Mouse (Mus musculus) midbrain, embryonic 11.5 days (tissue): ENCODE results near the gene Mfsd4b3. TPM values are rescaled to one million over a fixed set of nuclear protein-coding genes. Genes with fewer than 3 reads are reported as not detected.
"Not testable (repeated sequence)": the region's sequence is repeated elsewhere in the genome, so short reads cannot be mapped to it uniquely, and the experiment has no call there.

Source experiments
- ATAC-seq: fragments of 200-750 bp; cut with Nextera tagmentation; 2 replicates; pipeline ENCODE4 v1.8.0; 2017; ENCODE audit warnings: moderate TSS enrichment, moderate library complexity; ENCODE audit not compliant: low FRiP score
- DNase-seq: peaks from one replicate; pipeline ENCODE4 v3.0.0; 2015; ENCODE audit warnings: low spot score; ENCODE audit errors: missing footprints
- H3K27ac ChIP-seq: fragments of 300-500 bp; sonication (generic); 2 replicates; pipeline ENCODE4 v1.5.1; 2014; ENCODE audit warnings: low read depth, low read length
- H3K27me3 ChIP-seq: fragments of 300-500 bp; sonication (generic); 2 replicates; pipeline ENCODE4 v1.6.1; 2014; ENCODE audit warnings: mild to moderate bottlenecking, low read length, moderate library complexity, mixed read lengths; ENCODE audit not compliant: control insufficient read depth, insufficient read depth
- H3K36me3 ChIP-seq: fragments of 300-500 bp; sonication (generic); 2 replicates; pipeline ENCODE4 v1.6.1; 2014; ENCODE audit warnings: mild to moderate bottlenecking, low read length, moderate library complexity, mixed read lengths; ENCODE audit not compliant: control insufficient read depth, insufficient read depth
- H3K4me1 ChIP-seq: fragments of 300-500 bp; sonication (generic); 2 replicates; pipeline ENCODE4 v1.6.1; 2014; ENCODE audit warnings: low read length; ENCODE audit not compliant: control insufficient read depth, insufficient read depth
- H3K4me2 ChIP-seq: fragments of 300-500 bp; sonication (generic); 2 replicates; pipeline ENCODE4 v1.6.1; 2014; ENCODE audit warnings: mild to moderate bottlenecking, moderate library complexity
- H3K4me3 ChIP-seq: fragments of 300-500 bp; sonication (generic); 2 replicates; pipeline ENCODE4 v1.5.1; 2014; ENCODE audit warnings: low read depth, low read length
- H3K9ac ChIP-seq: fragments of 300-500 bp; sonication (generic); 2 replicates; pipeline ENCODE4 v1.6.1; 2014; ENCODE audit warnings: low read length
- H3K9me3 ChIP-seq: fragments of 300-500 bp; sonication (generic); 2 replicates; pipeline ENCODE4 v1.6.1; 2016; ENCODE audit warnings: low read length; ENCODE audit not compliant: control insufficient read depth
- WGBS: fragments of 180-500 bp; shearing (Covaris S2); extraction: QIAGEN DNeasy Blood & Tissue Kit; methylation state at CpG from one replicate; pipeline ENCODE4 v1.1.7; 2014; 5-methylcytosine and 5-hydroxymethylcytosine counted together
- polyA plus RNA-seq: library from polyadenylated mRNA; unstranded; fragments of >200 nt; fragmentation: Nextera tagmentation; extraction: Ambion mirVana; gene quantifications from 2 replicates; pipeline ENCODE4 v1.2.1, GENCODE M21; 2014

Gene Mfsd4b3
- 0.61 TPM in 1 of 2 replicates, not detected in the other for polyA plus RNA-seq

GRCm38 (mm10) chr10:39959761-39960440, at the start of gene Mfsd4b3:
Mfsd4b3 (minus strand) TSS chr10:39960153.
- Histone ChIP-seq H3K27me3 (peaks cover 3% of the 10 kb centered on the region; the same call in 1 of the 2 replicates), H3K9me3 (no peaks in the 10 kb centered on the region), H3K4me1 (peaks cover 3% of the 10 kb centered on the region; the same call in 1 of the 2 replicates), H3K4me3 (peak within 1 kb of the TSS; percentile 49), H3K36me3 (no peaks in the 10 kb centered on the region), H3K4me2 (peak within 1 kb of the TSS; percentile 93), H3K27ac (no peak within 1 kb of the TSS), H3K9ac (peak within 1 kb of the TSS; percentile 55)
- under 1% methylated on average over 38 of the region's 38 CpGs for WGBS
- ATAC-seq: peak; percentile 99
- DNase-seq: peak; percentile 99

GRCm38 (mm10) chr10:40009591-40009990, 49.6 kb upstream of the Mfsd4b3 start:
- Histone ChIP-seq H3K27me3 (no peaks in the 10 kb centered on the region), H3K9ac (no peak overlapping the region), H3K36me3 (no peaks in the 10 kb centered on the region), H3K9me3 (no peaks in the 10 kb centered on the region), H3K27ac (no peak overlapping the region), H3K4me1 (no peaks in the 10 kb centered on the region; the same call in 1 of the 2 replicates), H3K4me3 (no peak overlapping the region), H3K4me2 (no peak overlapping the region)
- 87% methylated on average over 11 of the region's 11 CpGs for WGBS
- ATAC-seq (no peak), DNase-seq (no peak)

DNA sequence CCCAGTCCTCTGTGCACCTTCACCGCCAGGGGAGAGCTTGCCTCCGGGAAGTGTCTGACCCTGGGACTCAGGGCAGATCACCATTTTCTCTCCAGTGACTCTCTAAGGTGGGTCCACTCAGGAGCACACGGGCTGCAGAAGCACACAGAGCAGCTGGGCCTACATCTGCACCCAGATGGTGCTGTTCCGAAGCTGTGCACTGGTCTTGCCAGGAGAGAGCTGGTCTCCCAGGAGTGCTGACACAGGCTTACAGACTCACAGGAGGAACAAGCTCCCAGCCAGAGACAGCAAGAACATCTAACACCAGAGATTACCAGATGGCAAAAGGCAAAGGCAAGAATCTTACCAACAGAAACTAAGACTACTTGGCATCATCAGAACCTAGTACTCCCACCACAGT, 48.9 kb upstream of the Mfsd4b3 start:
- H3K27ac ChIP-seq, H3K9me3 ChIP-seq, H3K4me2 ChIP-seq, H3K4me1 ChIP-seq, H3K36me3 ChIP-seq, ATAC-seq, H3K4me3 ChIP-seq, H3K9ac ChIP-seq, DNase-seq, H3K27me3 ChIP-seq: not testable (repeated sequence)
- 84% methylated on average over 4 of the region's 4 CpGs for WGBS

DNA sequence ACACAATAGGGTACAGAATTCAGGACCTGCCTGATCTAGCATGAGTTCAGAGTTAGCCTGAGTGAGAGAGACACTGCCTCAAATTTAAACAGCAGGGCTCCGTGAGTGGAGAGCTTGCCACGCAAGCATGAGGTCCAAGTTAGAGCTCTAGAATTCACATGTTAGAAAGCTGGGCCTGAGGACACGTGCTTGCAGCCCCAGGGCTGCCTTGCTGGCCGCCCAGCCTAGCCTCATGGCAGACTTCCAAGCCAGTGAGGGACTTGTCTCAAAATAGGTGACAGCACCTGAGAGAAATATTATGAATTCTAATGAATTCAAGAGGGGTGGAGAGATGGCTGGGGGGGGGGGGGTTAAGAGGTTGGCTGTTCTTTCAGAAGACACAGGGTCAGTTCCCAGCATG, 48.0 kb upstream of the Mfsd4b3 start:
- Histone ChIP-seq H3K27ac (no peak overlapping the region), H3K4me1 (no peaks in the 10 kb centered on the region; the same call in 1 of the 2 replicates), H3K4me2 (no peak overlapping the region), H3K9ac (no peak overlapping the region), H3K27me3 (no peaks in the 10 kb centered on the region), H3K4me3 (no peak overlapping the region), H3K9me3 (no peaks in the 10 kb centered on the region), H3K36me3 (no peaks in the 10 kb centered on the region)
- ATAC-seq (no peak), DNase-seq (no peak)
- 90% methylated on average over 4 of the region's 4 CpGs for WGBS

DNA sequence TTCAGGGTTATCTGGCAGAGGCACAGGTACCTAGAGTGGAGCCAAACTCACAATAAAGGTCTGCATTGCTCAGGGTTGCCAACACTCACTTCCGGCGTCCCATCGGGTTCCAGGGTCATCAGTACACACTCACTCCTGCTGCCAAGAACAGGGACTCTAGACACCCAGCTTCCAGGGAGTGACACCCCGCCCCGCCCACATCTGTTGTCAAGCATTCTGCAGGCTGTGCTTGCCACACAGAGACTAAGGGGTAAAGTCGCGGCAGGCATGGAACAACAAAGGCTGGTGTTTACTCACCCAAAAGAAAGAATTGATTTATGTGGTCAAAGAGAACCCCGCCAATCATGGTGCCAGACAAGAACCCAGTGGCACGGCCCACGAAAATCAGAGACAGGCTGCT, 47.0 kb upstream of the Mfsd4b3 start:
- Histone ChIP-seq H3K9ac (no peak overlapping the region), H3K9me3 (no peaks in the 10 kb centered on the region), H3K4me1 (no peaks in the 10 kb centered on the region; the same call in 1 of the 2 replicates), H3K4me2 (no peak overlapping the region), H3K27me3 (no peaks in the 10 kb centered on the region), H3K36me3 (no peaks in the 10 kb centered on the region), H3K4me3 (no peak overlapping the region), H3K27ac (no peak overlapping the region)
- no peak for DNase-seq
- 59% methylated on average over 10 of the region's 10 CpGs for WGBS
- no peak for ATAC-seq

DNA sequence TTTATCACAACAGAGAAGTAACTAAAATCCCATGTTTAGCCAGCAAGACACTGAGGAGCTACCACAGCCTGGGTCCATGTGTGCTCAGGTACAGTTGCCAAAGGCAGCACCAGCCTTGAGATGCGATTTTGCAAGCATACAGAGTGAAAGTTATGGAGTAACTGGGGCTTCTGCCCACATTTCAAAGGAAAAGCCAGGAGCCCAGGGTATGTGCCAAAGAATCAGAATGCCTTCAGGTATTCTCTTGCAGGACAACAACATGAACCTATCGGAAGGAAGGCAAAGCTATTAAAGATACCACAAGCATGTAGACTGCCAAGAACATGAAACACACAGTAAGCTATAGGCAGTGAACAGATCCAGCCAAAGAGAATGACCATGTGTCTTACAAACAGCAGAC, 40.8 kb upstream of the Mfsd4b3 start:
- Histone ChIP-seq H3K27ac (no peak overlapping the region), H3K27me3 (no peaks in the 10 kb centered on the region), H3K4me2 (no peak overlapping the region), H3K9me3 (no peaks in the 10 kb centered on the region), H3K36me3 (no peaks in the 10 kb centered on the region), H3K9ac (no peak overlapping the region), H3K4me1 (no peaks in the 10 kb centered on the region; the same call in 1 of the 2 replicates), H3K4me3 (no peak overlapping the region)
- 88% methylated on average over 2 of the region's 2 CpGs for WGBS
- ATAC-seq: no peak
- no peak for DNase-seq

DNA sequence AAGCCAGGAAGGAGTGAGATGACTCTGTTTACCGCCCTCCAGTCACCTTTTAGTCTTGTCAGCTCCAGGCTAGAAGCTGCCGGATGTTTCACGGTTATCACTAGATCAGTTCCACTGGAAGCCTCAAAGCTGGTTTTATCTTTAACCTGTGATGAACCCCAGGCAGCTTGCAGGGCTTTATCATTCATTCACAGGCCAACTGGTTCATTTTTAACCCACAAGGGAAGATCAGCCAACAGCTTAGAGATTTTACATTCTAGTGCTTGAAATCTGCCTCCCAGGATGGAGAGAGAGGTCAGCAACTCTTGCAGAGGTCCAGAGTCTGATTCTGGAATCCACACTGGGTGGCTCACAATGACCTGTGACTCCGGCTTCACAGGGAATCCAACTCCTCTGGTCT, 31.2 kb upstream of the Mfsd4b3 start:
- Histone ChIP-seq H3K4me1 (no peaks in the 10 kb centered on the region), H3K9me3 (no peaks in the 10 kb centered on the region), H3K27me3 (no peaks in the 10 kb centered on the region), H3K4me3 (no peak overlapping the region), H3K4me2 (no peak overlapping the region), H3K36me3 (no peaks in the 10 kb centered on the region), H3K9ac (no peak overlapping the region), H3K27ac (no peak overlapping the region)
- DNase-seq (no peak), ATAC-seq (no peak)
- WGBS: 82% methylated on average over 4 of the region's 4 CpGs

DNA sequence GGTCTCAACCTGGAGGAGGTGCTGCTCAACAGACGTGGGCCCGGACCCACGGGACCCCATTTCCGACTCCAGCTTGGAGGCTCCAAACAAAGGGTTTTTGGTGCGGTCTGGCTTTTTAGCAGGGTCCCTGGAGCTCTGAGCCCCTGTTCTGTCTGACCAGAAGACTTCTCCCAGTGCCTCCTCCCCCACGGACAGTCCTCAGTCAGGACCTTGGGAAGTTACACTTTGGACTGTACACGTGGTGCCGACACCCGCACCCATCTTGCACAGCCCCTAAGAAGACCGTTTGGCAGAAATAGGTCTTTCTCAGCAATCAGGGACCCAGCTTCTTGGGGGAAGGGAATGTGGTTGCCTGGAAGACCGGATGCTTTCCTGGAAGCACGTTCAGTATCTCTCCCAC, 26.5 kb upstream of the Mfsd4b3 start, which contains the start of gene Mfsd4b5:
Mfsd4b5 (minus strand) TSS at position 181 of the 400 bp plus-strand sequence.
- Histone ChIP-seq H3K4me3 (no peak within 1 kb of the TSS), H3K36me3 (no peaks in the 10 kb centered on the region), H3K4me1 (no peaks in the 10 kb centered on the region), H3K4me2 (no peak within 1 kb of the TSS), H3K27ac (no peak within 1 kb of the TSS), H3K27me3 (no peaks in the 10 kb centered on the region), H3K9me3 (no peaks in the 10 kb centered on the region), H3K9ac (no peak within 1 kb of the TSS)
- DNase-seq (no peak), ATAC-seq (no peak)
- WGBS: 91% methylated on average over 12 of the region's 12 CpGs

DNA sequence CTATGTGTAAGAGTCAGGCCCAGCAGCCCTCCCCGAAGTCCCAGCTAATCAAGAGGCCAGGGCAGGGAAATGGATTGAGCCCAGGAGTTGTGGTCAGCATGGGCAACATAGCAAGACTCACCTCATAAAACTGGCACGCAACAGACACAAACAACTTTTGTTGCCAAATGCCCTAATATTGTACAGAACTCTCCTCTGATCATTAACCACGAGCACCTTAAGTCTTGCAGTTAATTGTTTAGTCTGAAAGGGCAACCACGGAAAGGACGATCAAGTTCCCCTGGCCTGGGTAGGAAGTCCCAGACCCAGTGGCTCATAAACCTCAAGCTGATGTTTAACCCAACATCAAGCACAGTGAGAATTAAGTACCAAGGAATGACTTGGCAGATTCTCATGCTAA, 22.7 kb upstream of the Mfsd4b3 start:
- no peaks in the 10 kb centered on the region for H3K36me3 ChIP-seq
- no peak overlapping the region for H3K9ac ChIP-seq
- WGBS: 81% methylated on average over 5 of the region's 5 CpGs
- no peak overlapping the region for H3K27ac ChIP-seq
- peaks cover 6% of the 10 kb centered on the region for H3K9me3 ChIP-seq
- no peak overlapping the region for H3K4me3 ChIP-seq
- no peaks in the 10 kb centered on the region for H3K4me1 ChIP-seq
- no peaks in the 10 kb centered on the region for H3K27me3 ChIP-seq
- no peak overlapping the region for H3K4me2 ChIP-seq
- ATAC-seq (no peak), DNase-seq (no peak)
